Mouse (Mus musculus) spleen, postnatal 4 days (tissue): Measurements from ENCODE around the gene Aif1l.

Experiments used
- DNase-seq, 2 experiments: peaks; one replicate each; pipeline ENCODE4 v3.0.0; 2022; ENCODE audit warnings: low spot score in 2 of 2

The Aif1l gene

GRCm38 (mm10) chr2:32008716-32009115, 58.8 kb downstream of the Aif1l start:
- no peak for DNase-seq

- DNase-seq, result no peak
Observed at GRCm38 (mm10) chr2:32019704-32020103, 69.8 kb downstream of the Aif1l start.

- no peak for DNase-seq
Observed at GRCm38 (mm10) chr2:32020229-32020628, 70.3 kb downstream of the Aif1l start.
